Mouse (Mus musculus) liver, embryonic 15.5 days (tissue): ENCODE results near the gene Insl5. TPM values are rescaled to one million over a fixed set of nuclear protein-coding genes. Genes with fewer than 3 reads are reported as not detected.

Experiments
- ATAC-seq: fragments of 200-750 bp; cut with Nextera tagmentation; 2 replicates; pipeline ENCODE4 v1.8.0; 2017; ENCODE audit warnings: moderate number of reproducible peaks, mild to moderate bottlenecking, moderate library complexity; ENCODE audit not compliant: insufficient read depth
- H3K27ac ChIP-seq: fragments of 300-500 bp; sonication (generic); replicated peaks from 2 replicates; pipeline ENCODE4 v1.5.1; 2015; ENCODE audit warnings: mild to moderate bottlenecking, inconsistent platforms
- H3K27me3 ChIP-seq: fragments of 300-500 bp; sonication (generic); 2 replicates; pipeline ENCODE4 v1.6.1; 2015; ENCODE audit warnings: mild to moderate bottlenecking, inconsistent platforms
- H3K36me3 ChIP-seq: fragments of 300-500 bp; sonication (generic); replicated peaks from 2 replicates; pipeline ENCODE4 v1.6.1; 2015; ENCODE audit warnings: moderate library complexity, mild to moderate bottlenecking, inconsistent platforms
- H3K4me1 ChIP-seq: fragments of 300-500 bp; sonication (generic); replicated peaks from 2 replicates; pipeline ENCODE4 v1.6.1; 2015; ENCODE audit warnings: inconsistent platforms
- H3K4me2 ChIP-seq: fragments of 300-500 bp; sonication (generic); 2 replicates; pipeline ENCODE4 v1.6.1; 2015; ENCODE audit warnings: moderate library complexity, mild to moderate bottlenecking, inconsistent platforms
- H3K4me3 ChIP-seq: fragments of 300-500 bp; sonication (generic); replicated peaks from 2 replicates; pipeline ENCODE4 v1.5.1; 2015; ENCODE audit warnings: mild to moderate bottlenecking, inconsistent platforms
- H3K9ac ChIP-seq: fragments of 300-500 bp; sonication (generic); 2 replicates; pipeline ENCODE4 v1.6.1; 2015; ENCODE audit warnings: moderate library complexity, mild to moderate bottlenecking, inconsistent platforms
- H3K9me3 ChIP-seq: fragments of 300-500 bp; sonication (generic); replicated peaks from 2 replicates; pipeline ENCODE4 v1.6.1; 2016; ENCODE audit warnings: inconsistent platforms
- WGBS: fragments of 180-500 bp; shearing (Covaris S2); methylation state at CpG from one replicate; pipeline ENCODE4 v1.1.7; 2015; ENCODE audit warnings: mixed read lengths; ENCODE audit not compliant: insufficient replicate concordance; 5-methylcytosine and 5-hydroxymethylcytosine counted together
- polyA plus RNA-seq: library from polyadenylated mRNA; unstranded; fragments of >200 nt; fragmentation: Nextera tagmentation; extraction: Ambion mirVana; gene quantifications from 2 replicates; pipeline ENCODE4 v1.2.1, GENCODE M21; 2015

Insl5 gene
- polyA plus RNA-seq, 1 experiment from 2014 or later = not detected

DNA sequence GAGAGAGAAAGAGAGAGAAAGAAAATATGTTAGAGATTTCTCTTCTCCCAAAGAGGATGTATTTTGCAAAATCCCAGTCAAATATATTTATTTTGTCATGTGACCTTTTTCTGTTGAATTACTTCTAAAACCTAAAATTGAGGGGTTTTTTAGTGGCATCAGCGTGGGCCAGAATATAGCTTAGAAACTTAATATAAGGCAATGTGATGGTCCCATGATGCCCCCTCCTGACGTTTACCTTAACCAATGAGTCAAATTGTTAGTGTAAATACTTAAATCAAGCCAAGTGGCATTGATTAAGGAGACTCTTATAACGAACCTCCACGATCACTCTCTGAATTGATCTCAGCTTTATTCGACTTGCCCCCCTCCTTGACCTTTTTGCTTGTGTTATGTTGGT is 52.5 kb downstream of the Insl5 start:
- H3K4me2 ChIP-seq = no peak overlapping the region
- no peak for ATAC-seq
- H3K9ac ChIP-seq = no peak overlapping the region
- no peaks in the 10 kb centered on the region for H3K9me3 ChIP-seq
- no peaks in the 10 kb centered on the region for H3K36me3 ChIP-seq
- H3K4me1 ChIP-seq = peaks cover 4% of the 10 kb centered on the region; the same call in 1 of the 2 replicates
- 52% methylated on average over 5 of the region's 5 CpGs for WGBS
- H3K27me3 ChIP-seq = peaks cover 18% of the 10 kb centered on the region
- H3K27ac ChIP-seq = no peak overlapping the region
- no peak overlapping the region for H3K4me3 ChIP-seq

- Histone ChIP-seq H3K4me3 (no peak overlapping the region), H3K4me1 (0 out of 2 replicates have a peak, but pooled peaks cover 4% of the 10 kb centered on the region), H3K27ac (no peak overlapping the region), H3K27me3 (peaks cover 5% of the 10 kb centered on the region; the same call in 1 of the 2 replicates), H3K9ac (no peak overlapping the region), H3K36me3 (no peaks in the 10 kb centered on the region), H3K9me3 (no peaks in the 10 kb centered on the region), H3K4me2 (no peak overlapping the region)
- ATAC-seq = no peak
- 44% methylated on average over 3 of the region's 3 CpGs for WGBS
These were observed 54.6 kb downstream of the Insl5 start for GRCm38 (mm10) chr4:102972071-102972470.

GRCm38 (mm10) chr4:102971159-102971558 is 55.5 kb downstream of the Insl5 start:
- Histone ChIP-seq H3K4me2 (no peak overlapping the region), H3K4me3 (no peak overlapping the region), H3K36me3 (no peaks in the 10 kb centered on the region), H3K27ac (no peak overlapping the region), H3K27me3 (no peaks in the 10 kb centered on the region), H3K9ac (no peak overlapping the region), H3K9me3 (no peaks in the 10 kb centered on the region), H3K4me1 (0 out of 2 replicates have a peak, but pooled peaks cover 1% of the 10 kb centered on the region)
- ATAC-seq = no peak
- 24% methylated on average over 5 of the region's 5 CpGs for WGBS

DNA sequence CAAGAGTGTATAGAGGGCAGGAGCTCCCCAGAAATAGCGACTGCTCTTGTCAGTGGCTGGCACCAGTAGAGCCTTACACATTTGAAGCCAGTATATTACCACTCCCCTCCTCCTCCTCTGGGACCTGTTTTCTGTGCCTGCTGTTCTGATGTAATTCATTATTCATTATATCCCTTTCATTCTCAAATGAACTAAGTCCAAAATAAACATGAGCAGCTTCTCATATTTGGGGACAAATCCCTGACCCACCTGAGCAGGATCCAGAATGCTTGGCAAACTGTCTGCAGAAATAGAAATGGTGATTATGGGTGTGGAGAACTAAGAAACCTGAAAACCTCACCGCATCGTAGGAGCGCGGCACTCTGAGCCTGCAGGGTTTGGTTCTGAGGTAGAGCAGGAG is 57.0 kb downstream of the Insl5 start:
- H3K4me3 ChIP-seq = no peak overlapping the region

More for the DNA sequence above, 57.0 kb downstream of the Insl5 start:
- Histone ChIP-seq H3K9me3 (no peaks in the 10 kb centered on the region), H3K4me2 (no peak overlapping the region), H3K9ac (no peak overlapping the region), H3K27me3 (no peaks in the 10 kb centered on the region), H3K36me3 (no peaks in the 10 kb centered on the region), H3K27ac (no peak overlapping the region), H3K4me1 (no peaks in the 10 kb centered on the region)
- WGBS = 81% methylated on average over 5 of the region's 5 CpGs
- no peak for ATAC-seq

Other genes starting within 250 kb of the Insl5 start
- 0.21 TPM in 1 of 2 replicates, not detected in the other for gene Tctex1d1, start 48.2 kb downstream of the Insl5 start, polyA plus RNA-seq
- 23.9 and 26.6 TPM in 2 replicates for gene Mier1, start 87.5 kb upstream of the Insl5 start, polyA plus RNA-seq
- gene Wdr78, start 87.7 kb upstream of the Insl5 start, polyA plus RNA-seq = 0.31 and 0.45 TPM in 2 replicates
- gene Slc35d1, start 188.3 kb upstream of the Insl5 start, polyA plus RNA-seq = 6.5 and 6.8 TPM in 2 replicates